In genomic region chr13:71959361-71960276, GRCm38 (mm10) we compare ENCODE assay signal across 9 mouse cellular contexts. TPM values are rescaled to one million over a fixed set of nuclear protein-coding genes. Genes with fewer than 3 reads are reported as not detected.
DNase-seq lines count a peak whose midpoint lies in the region; ATAC-seq lines count a peak whose summit lies in the region.
"Had no signal": no experiment of that assay in that cellular context is flagged by ENCODE, and none has a peak within 500 bp of the region (broad histone marks: within the 10 kb centered on the region; RNA-seq: fewer than 3 reads in every experiment).

No protein-coding gene starts in this region.

- peak; percentile 32; the same call in 1 of the 2 replicates for ATAC-seq in forebrain, embryonic 16.5 days
- ATAC-seq in limb, embryonic 11.5 days (ENCODE audit: insufficient number of reproducible peaks, low FRiP score, low TSS enrichment, low read depth), result peak; percentile 44; the same call in 1 of the 2 replicates
- ATAC-seq in megakaryocyte, adult 5-6 weeks (ENCODE audit: poor library complexity, severe bottlenecking), result no peak

- no peak overlapping the region for H3K4me2 ChIP-seq in forebrain, embryonic 16.5 days (ENCODE audit: low read length)
- H3K4me2 ChIP-seq in limb, embryonic 11.5 days (ENCODE audit: low read depth, severe bottlenecking), result peak overlapping the region; percentile 33; the same call in 1 of the 2 replicates

- H3K9me3 ChIP-seq in forebrain, embryonic 16.5 days (ENCODE audit: control insufficient read depth, low read length), result no peaks in the 10 kb centered on the region
- no peaks in the 10 kb centered on the region for H3K9me3 ChIP-seq in limb, embryonic 11.5 days (ENCODE audit: control insufficient read depth, low read length)

- no peak overlapping the region for H3K9ac ChIP-seq in forebrain, embryonic 16.5 days (replicated peaks; ENCODE audit: low read depth, low read length)
- no peak overlapping the region for H3K9ac ChIP-seq in limb, embryonic 11.5 days (ENCODE audit: low read length)

- intact Hi-C loops in left cerebral cortex, postnatal 4 days (cut with DNase I), result loop anchor here (5.0 to 10.0 kb wide), 3 partner anchors 338 to 855 kb away; no protein-coding TSS in a partner anchor
- intact Hi-C loops in left cerebral cortex, postnatal 10 days (cut with DNase I), result loop anchor here (1.0 to 10.0 kb wide), 6 partner anchors 215 to 1312 kb away; partner anchors contain the start of genes Irx2 and Irx4

- H3K36me3 ChIP-seq in forebrain, embryonic 16.5 days (ENCODE audit: control insufficient read depth, insufficient read depth), result no peaks in the 10 kb centered on the region
- H3K36me3 ChIP-seq in limb, embryonic 11.5 days (ENCODE audit: control insufficient read depth, insufficient read depth, low read length), result no peaks in the 10 kb centered on the region

- no peak overlapping the region for H3K4me3 ChIP-seq in forebrain, embryonic 16.5 days (replicated peaks; ENCODE audit: low read length)
- peak overlapping the region; percentile 16; the same call in 1 of the 2 replicates for H3K4me3 ChIP-seq in limb, embryonic 11.5 days (ENCODE audit: low read depth, low read length)

- H3K4me1 ChIP-seq in forebrain, embryonic 16.5 days (replicated peaks; ENCODE audit: control insufficient read depth, insufficient read depth, low read length), result peaks cover 18% of the 10 kb centered on the region
- H3K4me1 ChIP-seq in limb, embryonic 11.5 days (ENCODE audit: control insufficient read depth, insufficient read depth, low read length), result peaks cover 9% of the 10 kb centered on the region

- no peak overlapping the region for H3K27ac ChIP-seq in forebrain, embryonic 16.5 days (ENCODE audit: low read length)
- no peak overlapping the region for H3K27ac ChIP-seq in limb, embryonic 11.5 days (replicated peaks; ENCODE audit: low read depth, low read length)

- peak; percentile 41 for DNase-seq in left cerebral cortex, postnatal 4 days
- DNase-seq in left cerebral cortex, postnatal 10 days (ENCODE audit: extremely low spot score in 1 of 2, low spot score in 2 of 2), result no peak
- DNase-seq in limb, embryonic 11.5 days (ENCODE audit: low spot score), result peak; percentile 66
- DNase-seq in retina, postnatal 1 day, result peak; percentile 44
- no peak for DNase-seq in layer of hippocampus, adult 9-10 months (ENCODE audit: low spot score)
- DNase-seq in adipocyte (ENCODE audit: low spot score), result no peak

- under 1% methylated on average over 76 of the region's 76 CpGs for WGBS in forebrain, embryonic 16.5 days
- WGBS in limb, embryonic 11.5 days, result under 1% methylated on average over 76 of the region's 76 CpGs

- H3K27me3 ChIP-seq in forebrain, embryonic 16.5 days (replicated peaks; ENCODE audit: control insufficient read depth, insufficient read depth, low read length), result peaks cover 73% of the 10 kb centered on the region
- peaks cover 84% of the 10 kb centered on the region for H3K27me3 ChIP-seq in limb, embryonic 11.5 days (ENCODE audit: control insufficient read depth, insufficient read depth, low read length)

RNA-seq across cellular contexts. Expression of gene Irx1, which starts 3.9 kb away (rescaled TPM):
- total RNA-seq in left cerebral cortex, postnatal 4 days (2021), result 1 to 10 TPM in 1 of 2 experiments, under 1 TPM in 1; 0.34 to 1.2 TPM
- total RNA-seq in left cerebral cortex, postnatal 10 days (2021), result 1 to 10 TPM in 1 of 2 experiments, under 1 TPM in 1; 0.84 to 1.0 TPM
- polyA plus RNA-seq in forebrain, embryonic 16.5 days (2015; fragmentation: Nextera tagmentation; extraction: Ambion mirVana), result 0.37 and 0.68 TPM in 2 replicates
- polyA plus RNA-seq in limb, embryonic 11.5 days (2014; fragmentation: Nextera tagmentation; extraction: Ambion mirVana), result 0.36 and 0.45 TPM in 2 replicates
- total RNA-seq in megakaryocyte, adult 5-6 weeks (2015), result not detected in 2 replicates
- total RNA-seq in megakaryocyte, adult 5-6 weeks (2017), result not detected in 2 replicates
- polyA plus RNA-seq: spleen, adult 2 months had no signal

Comparison
In these comparisons a context has a peak if more than half of its experiments do, and no peak if none do; other contexts are left out.
1. DNase-seq: peak in left cerebral cortex, postnatal 4 days (single experiment), limb, embryonic 11.5 days (single experiment) and retina, postnatal 1 day (single experiment); none in left cerebral cortex, postnatal 10 days (0 of 2), layer of hippocampus, adult 9-10 months (single experiment) and adipocyte (single experiment).